Mouse (Mus musculus) cerebral cortex, adult 2 months (tissue): ENCODE results near the gene Arnt2.

Experiments used
- WGBS: fragments of 180-500 bp; shearing (Covaris S2); methylation state at CpG from one replicate; pipeline ENCODE4 v1.1.7; 2018; 5-methylcytosine and 5-hydroxymethylcytosine counted together

The Arnt2 gene

GRCm38 (mm10) chr7:84384086-84384485 is 25.9 kb downstream of the Arnt2 start:
- WGBS = 88% methylated on average over 7 of the region's 7 CpGs

GRCm38 (mm10) chr7:84382346-84382745 is 27.6 kb downstream of the Arnt2 start:
- WGBS = 88% methylated on average over 3 of the region's 3 CpGs

GRCm38 (mm10) chr7:84377330-84377729 is 32.6 kb downstream of the Arnt2 start:
- WGBS = 37% methylated on average over 5 of the region's 5 CpGs

- WGBS = 88% methylated on average over 4 of the region's 4 CpGs
Observed at GRCm38 (mm10) chr7:84373691-84374090, 36.3 kb downstream of the Arnt2 start.

GRCm38 (mm10) chr7:84372871-84373270 is 37.1 kb downstream of the Arnt2 start:
- 92% methylated on average over 1 of the region's 1 CpGs for WGBS

GRCm38 (mm10) chr7:84372280-84372679 is 37.7 kb downstream of the Arnt2 start:
- 29% methylated on average over 7 of the region's 7 CpGs for WGBS

GRCm38 (mm10) chr7:84370911-84371592 is 38.9 kb downstream of the Arnt2 start:
- 44% methylated on average over 6 of the region's 6 CpGs for WGBS

GRCm38 (mm10) chr7:84366251-84366650 is 43.7 kb downstream of the Arnt2 start:
- WGBS = 40% methylated on average over 4 of the region's 4 CpGs

GRCm38 (mm10) chr7:84362711-84363110 is 47.3 kb downstream of the Arnt2 start:
- WGBS = 37% methylated on average over 2 of the region's 2 CpGs

GRCm38 (mm10) chr7:84361086-84361684 is 48.8 kb downstream of the Arnt2 start:
- 72% methylated on average over 10 of the region's 10 CpGs for WGBS

- 59% methylated on average over 1 of the region's 1 CpGs for WGBS
Observed at GRCm38 (mm10) chr7:84358426-84358825, 51.5 kb downstream of the Arnt2 start.

GRCm38 (mm10) chr7:84355619-84356570 is 54.1 kb downstream of the Arnt2 start:
- WGBS = 52% methylated on average over 10 of the region's 10 CpGs

GRCm38 (mm10) chr7:84354890-84355289 is 55.1 kb downstream of the Arnt2 start:
- WGBS = 94% methylated on average over 2 of the region's 2 CpGs

GRCm38 (mm10) chr7:84349976-84350375 is 60.0 kb downstream of the Arnt2 start:
- WGBS = 45% methylated on average over 2 of the region's 2 CpGs

- WGBS = 41% methylated on average over 9 of the region's 9 CpGs
Observed at GRCm38 (mm10) chr7:84348145-84348911, 61.6 kb downstream of the Arnt2 start.

- WGBS = 95% methylated on average over 3 of the region's 3 CpGs
Observed at GRCm38 (mm10) chr7:84343160-84343559, 66.8 kb downstream of the Arnt2 start.

- 39% methylated on average over 1 of the region's 1 CpGs for WGBS
Observed at GRCm38 (mm10) chr7:84341001-84341400, 69.0 kb downstream of the Arnt2 start.

GRCm38 (mm10) chr7:84339186-84339585 is 70.8 kb downstream of the Arnt2 start:
- 23% methylated on average over 1 of the region's 1 CpGs for WGBS

GRCm38 (mm10) chr7:84337768-84338167 is 72.2 kb downstream of the Arnt2 start:
- WGBS = 67% methylated on average over 4 of the region's 4 CpGs

- WGBS = 90% methylated on average over 4 of the region's 4 CpGs
Observed at GRCm38 (mm10) chr7:84336907-84337306, 73.1 kb downstream of the Arnt2 start.

- WGBS = 73% methylated on average over 2 of the region's 2 CpGs
Observed at GRCm38 (mm10) chr7:84336580-84336886, 73.4 kb downstream of the Arnt2 start.
